Mouse (Mus musculus): Measurements from ENCODE around the gene Map3k6.

Gene Map3k6

DNA sequence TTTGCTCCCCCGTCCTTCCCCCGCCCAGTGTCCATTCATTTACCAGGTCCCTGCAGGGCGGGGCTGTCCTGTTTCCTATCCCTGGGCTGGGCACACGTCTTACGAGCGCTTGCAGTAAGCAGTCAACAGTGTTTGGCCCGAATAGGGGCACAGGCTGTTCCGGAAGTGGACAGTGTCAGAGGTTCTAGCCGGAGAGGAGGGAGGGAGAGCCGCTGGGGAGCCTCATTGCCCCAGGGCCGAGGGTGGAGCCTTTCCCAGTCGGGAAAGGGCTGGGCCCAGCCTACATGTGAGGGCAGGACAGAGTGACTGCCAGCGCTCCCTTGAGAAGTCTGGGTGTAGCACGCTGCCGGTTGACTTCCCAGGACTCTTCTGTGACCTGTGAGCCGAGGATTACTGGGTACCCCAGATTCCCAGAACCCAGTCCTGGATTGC lies at the start of gene Map3k6:
Map3k6 (plus strand) TSS at position 329 of the 432 bp plus-strand sequence.
- peak; percentile 59 for DNase-seq (ENCODE audit: low spot score)

GRCm38 (mm10) chr4:133194482-133194881 lies 46.1 kb upstream of the Map3k6 start:
- DNase-seq (ENCODE audit: low spot score): no peak

GRCm38 (mm10) chr4:133195014-133195413 lies 45.6 kb upstream of the Map3k6 start:
- DNase-seq (ENCODE audit: low spot score): no peak

DNA sequence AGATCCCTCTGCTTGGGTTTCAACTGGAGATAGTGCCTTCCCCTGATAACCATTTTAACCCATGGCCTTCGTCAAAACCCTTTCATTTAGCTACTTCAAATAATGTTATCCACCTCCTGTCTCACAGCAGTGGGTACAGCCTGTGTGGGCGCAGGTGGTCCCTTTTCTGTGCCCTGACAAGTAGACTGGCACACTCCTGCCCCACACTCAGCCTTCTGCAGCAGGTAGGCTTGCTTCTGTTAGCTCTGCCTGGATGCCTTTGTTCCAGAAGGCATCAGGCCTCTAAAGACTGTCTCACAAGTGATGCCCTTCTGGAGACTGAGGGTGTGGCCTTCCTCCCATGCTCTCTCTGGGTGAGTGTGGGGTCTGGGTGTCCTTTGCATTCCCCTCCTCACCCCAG lies 44.5 kb upstream of the Map3k6 start:
- no peak for DNase-seq (ENCODE audit: low spot score)

DNA sequence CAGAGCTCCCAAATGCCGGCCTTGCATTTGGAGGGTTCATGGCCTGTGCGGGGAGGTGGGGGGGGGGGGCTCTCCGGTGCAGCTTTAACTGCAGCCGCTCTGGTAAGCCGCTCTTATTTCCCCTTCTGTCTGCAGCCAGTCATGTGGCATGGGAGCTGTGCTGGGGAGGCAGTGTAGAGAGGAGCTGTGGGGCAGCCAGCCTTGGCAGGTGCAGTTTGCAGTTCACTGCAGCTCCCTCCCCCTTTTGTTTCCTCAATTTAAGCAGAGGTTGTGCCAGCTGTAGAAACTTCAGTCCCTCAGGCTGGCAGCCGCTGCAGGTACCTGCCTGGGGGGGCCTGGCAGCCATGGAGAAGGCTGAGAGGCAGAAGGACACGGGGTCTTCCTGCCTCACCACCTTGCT lies 43.8 kb upstream of the Map3k6 start:
- DNase-seq (ENCODE audit: low spot score): no peak

GRCm38 (mm10) chr4:133197355-133197754 lies 43.3 kb upstream of the Map3k6 start:
- DNase-seq (ENCODE audit: low spot score): no peak

GRCm38 (mm10) chr4:133197801-133198286 lies 42.8 kb upstream of the Map3k6 start:
- no peak for DNase-seq (ENCODE audit: low spot score)

DNA sequence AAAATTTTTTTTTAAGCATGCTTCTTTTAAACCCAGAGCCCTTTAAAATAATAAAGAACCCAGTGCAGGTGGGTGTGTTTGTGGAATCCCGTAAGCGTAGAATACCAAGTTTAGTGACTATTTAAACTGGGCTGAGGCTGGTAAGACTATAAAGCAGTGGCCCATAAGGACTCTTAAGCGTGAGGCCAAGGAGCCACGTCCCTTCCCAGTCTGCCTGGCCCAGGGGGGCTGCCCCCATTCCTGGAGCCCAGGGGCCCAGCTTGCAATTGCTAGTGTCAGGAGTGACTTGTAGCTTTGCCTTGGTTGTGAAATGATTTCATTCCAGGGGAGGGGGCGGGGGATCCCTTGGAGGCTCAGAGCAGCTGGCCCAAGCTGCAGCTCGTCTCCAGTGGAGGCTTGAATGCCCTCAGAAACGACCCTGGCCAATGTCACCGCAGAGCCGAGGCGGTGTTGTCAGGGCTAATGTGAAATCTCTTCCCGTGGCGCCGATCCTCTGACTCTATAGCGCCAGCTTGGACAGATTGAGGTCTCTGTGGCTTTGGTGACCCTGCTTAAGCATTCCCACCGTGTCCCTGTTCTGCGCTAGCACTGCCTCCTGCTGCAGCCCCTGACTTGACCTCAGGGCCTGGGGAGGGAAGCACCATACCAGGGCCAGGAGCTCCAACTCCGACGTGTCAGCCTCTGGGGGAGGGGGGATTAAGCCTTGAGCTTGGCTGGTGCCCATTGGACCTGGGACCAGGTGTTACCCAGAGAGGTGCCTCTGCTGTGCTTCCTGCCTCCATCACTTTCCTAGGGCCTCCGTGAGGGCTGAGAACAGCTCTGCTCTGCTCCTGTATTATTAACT lies 42.1 kb upstream of the Map3k6 start:
- DNase-seq (ENCODE audit: low spot score): no peak

GRCm38 (mm10) chr4:133199743-133200142 lies 40.9 kb upstream of the Map3k6 start:
- DNase-seq (ENCODE audit: low spot score): no peak

DNA sequence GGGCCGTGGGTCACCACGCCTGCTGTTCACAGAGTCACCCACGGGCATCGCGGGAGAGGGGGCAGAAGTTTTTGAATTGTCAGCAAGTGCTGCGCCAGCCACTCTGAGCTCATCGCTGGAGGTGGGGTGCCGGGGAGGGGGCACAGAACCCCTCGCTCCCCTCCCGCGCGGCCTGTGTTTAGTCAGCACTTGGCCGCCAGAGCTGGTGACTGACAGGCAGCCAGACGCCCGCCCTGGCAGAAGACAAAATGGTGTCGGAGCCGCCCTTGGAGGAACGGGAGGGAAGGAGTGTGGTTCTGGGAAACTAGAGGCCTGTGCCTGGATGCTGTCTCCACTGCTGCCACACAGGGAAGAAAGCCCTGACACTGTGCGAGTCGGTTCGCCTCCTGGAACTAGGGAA lies 40.3 kb upstream of the Map3k6 start:
- DNase-seq (ENCODE audit: low spot score): no peak

GRCm38 (mm10) chr4:133201006-133201771 lies 39.4 kb upstream of the Map3k6 start:
- DNase-seq (ENCODE audit: low spot score): no peak

- DNase-seq (ENCODE audit: low spot score): no peak
Observed at GRCm38 (mm10) chr4:133202254-133202653, 38.4 kb upstream of the Map3k6 start.

GRCm38 (mm10) chr4:133203591-133203990 lies 37.0 kb upstream of the Map3k6 start:
- DNase-seq (ENCODE audit: low spot score): no peak

GRCm38 (mm10) chr4:133204379-133204778 lies 36.2 kb upstream of the Map3k6 start:
- DNase-seq (ENCODE audit: low spot score): no peak

GRCm38 (mm10) chr4:133209366-133209765 lies 31.3 kb upstream of the Map3k6 start:
- DNase-seq (ENCODE audit: low spot score): peak; percentile 56

DNA sequence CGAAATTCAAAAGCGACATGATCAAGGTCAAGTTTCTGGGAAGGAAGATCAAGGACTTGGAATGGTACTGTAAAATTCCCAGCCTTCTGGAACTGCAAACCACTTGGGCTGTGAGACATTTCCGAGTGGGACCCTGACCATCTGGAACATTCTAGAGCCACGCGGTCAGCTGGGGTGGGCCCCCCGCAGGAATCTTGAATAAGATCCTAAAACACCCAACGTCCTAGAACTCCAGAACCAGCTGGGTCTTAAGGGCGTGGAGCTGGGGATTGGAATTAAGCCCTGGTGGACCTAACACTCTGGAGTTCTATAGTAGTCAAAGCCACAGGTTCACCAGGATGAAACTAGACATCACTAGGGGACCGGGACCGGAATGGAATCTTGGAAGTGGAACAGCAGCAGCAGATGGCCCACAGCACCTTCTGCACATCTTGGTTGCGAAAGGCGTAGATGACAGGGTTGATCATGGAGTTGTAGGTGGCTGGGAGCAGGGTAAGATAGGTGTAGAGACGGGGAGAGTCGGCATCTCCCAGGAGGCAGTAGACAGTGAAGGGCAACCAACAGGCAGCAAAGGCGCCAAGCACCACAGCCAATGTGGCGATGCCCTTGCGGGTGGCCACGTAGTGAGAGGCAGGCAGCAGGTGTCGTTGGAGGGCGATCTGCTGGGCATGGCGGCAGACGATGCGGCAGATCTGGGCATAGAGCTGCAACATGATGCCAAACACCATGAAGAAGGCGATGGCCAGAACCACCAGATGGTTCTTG lies 30.4 kb upstream of the Map3k6 start:
- DNase-seq (ENCODE audit: low spot score): no peak

GRCm38 (mm10) chr4:133210788-133211390 lies 29.7 kb upstream of the Map3k6 start:
- no peak for DNase-seq (ENCODE audit: low spot score)

- no peak for DNase-seq (ENCODE audit: low spot score)
Observed at GRCm38 (mm10) chr4:133211751-133212561, 28.7 kb upstream of the Map3k6 start, which contains the start of the genes Cd164l2 and Gpr3. Cd164l2 (plus strand) TSS chr4:133212131. Gpr3 (minus strand) TSS chr4:133212536.

- peak; percentile 56 for DNase-seq (ENCODE audit: low spot score)
Observed at GRCm38 (mm10) chr4:133212562-133213267, 27.9 kb upstream of the Map3k6 start.

GRCm38 (mm10) chr4:133213268-133213590 lies 27.4 kb upstream of the Map3k6 start:
- no peak for DNase-seq (ENCODE audit: low spot score)
